In the genomic region with DNA sequence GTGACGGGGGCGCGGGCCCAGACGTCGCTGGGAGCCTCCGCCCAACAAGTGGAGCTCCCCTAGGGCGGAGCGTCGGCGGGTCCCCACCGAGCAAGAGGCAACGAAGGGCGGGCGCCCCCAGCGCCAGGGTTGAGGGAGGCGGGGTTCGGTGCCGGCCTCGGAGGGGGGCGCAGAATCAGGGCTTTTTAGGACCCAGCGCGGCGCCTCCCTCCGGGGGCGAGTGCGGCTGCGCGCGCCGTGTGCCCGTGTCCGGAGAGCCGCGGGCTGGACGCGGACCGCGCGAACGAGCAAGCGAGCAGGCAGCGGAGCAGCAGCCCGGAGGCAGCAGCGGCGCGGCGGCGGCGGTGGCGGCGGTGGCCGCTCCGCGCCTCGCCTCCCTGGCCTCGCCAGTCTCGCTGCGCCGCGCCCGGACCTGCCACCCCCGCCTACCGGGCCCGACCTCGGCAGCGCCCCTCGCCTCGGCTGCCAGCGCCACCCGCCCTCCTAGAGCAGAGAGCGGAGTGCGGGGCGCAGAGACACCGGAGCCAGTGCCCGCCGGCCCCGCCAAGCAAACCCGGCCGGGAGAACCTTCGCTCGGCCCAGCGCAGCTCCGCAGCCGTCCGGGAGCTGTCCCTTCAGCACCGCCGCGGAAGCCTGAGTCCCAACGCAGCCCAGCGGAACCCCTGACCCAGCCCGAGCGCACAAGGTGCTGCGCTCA, we compare ENCODE assay signal across 8 mouse cellular contexts. TPM values are rescaled to one million over a fixed set of nuclear protein-coding genes. Genes with fewer than 3 reads are reported as not detected.
A peak's percentile ranks its signal among the peaks of the same experiment; 100 is the strongest.
DNase-seq lines count a peak whose midpoint lies in the region; ATAC-seq and TF ChIP-seq lines count a peak whose summit lies in the region.

Gene Kcnc1 (plus strand): TSS at position 267 of the 697 bp plus-strand sequence.

- peaks cover 32% of the 10 kb centered on the region for H3K27me3 ChIP-seq in forebrain, embryonic 15.5 days
- no peaks in the 10 kb centered on the region; the same call in 1 of the 2 replicates for H3K27me3 ChIP-seq in thymus, adult 2 months (ENCODE audit: control insufficient read depth, insufficient read depth, low read length)

- peak within 1 kb of the TSS; percentile 83 for H3K27ac ChIP-seq in forebrain, embryonic 15.5 days (replicated peaks)
- peak within 1 kb of the TSS; percentile 82 for H3K27ac ChIP-seq in olfactory bulb, adult 2 months (ENCODE audit: insufficient read depth, low read depth, low read length)
- H3K27ac ChIP-seq in thymus, adult 2 months (ENCODE audit: control insufficient read depth, insufficient read depth, low read length): no peak within 1 kb of the TSS

- ATAC-seq in forebrain, embryonic 15.5 days (replicated peaks): peak; percentile 70

- peaks cover 49% of the 10 kb centered on the region for H3K4me1 ChIP-seq in forebrain, embryonic 15.5 days
- no peaks in the 10 kb centered on the region for H3K4me1 ChIP-seq in lung, adult 2 months (ENCODE audit: control insufficient read depth, insufficient read depth, low read length)
- H3K4me1 ChIP-seq in olfactory bulb, adult 2 months (ENCODE audit: control insufficient read depth, insufficient read depth, low read length): peaks cover 17% of the 10 kb centered on the region
- peaks cover 34% of the 10 kb centered on the region for H3K4me1 ChIP-seq in thymus, adult 2 months (replicated peaks; ENCODE audit: control insufficient read depth, insufficient read depth, low read length)

- peak; percentile 76 to 77 for DNase-seq in CD8-positive naive resting alpha-beta T cell, adult 2 months (ENCODE audit: low read depth in 2 of 2, low spot score in 2 of 2)
- DNase-seq in c-Kit-positive CD71-positive TER-119-positive erythroid progenitor cells, embryonic 14.5 days (ENCODE audit: low spot score): peak; percentile 14
- peak; percentile 72 to 74 for DNase-seq in heart, postnatal 36 days
- DNase-seq in layer of hippocampus, adult 18-20 months (ENCODE audit: low spot score in 2 of 2): peak; percentile 45 to 71
- peak; percentile 46 for DNase-seq in lung, adult 2 months
- peak; percentile 67 for DNase-seq in thymus, adult 2 months

- TF ChIP-seq POLR2A in lung, adult 2 months (IDR thresholded peaks at IDR 0.05; ENCODE audit: borderline replicate concordance, extremely low read depth, low read depth, low read length): no peak
- TF ChIP-seq POLR2A in olfactory bulb, adult 2 months (IDR thresholded peaks at IDR 0.05; ENCODE audit: insufficient read depth, low read depth, low read length): peak; percentile 58; the same call in 1 of the 2 replicates
- TF ChIP-seq POLR2A in thymus, adult 2 months (IDR thresholded peaks at IDR 0.05; ENCODE audit: control insufficient read depth, extremely low read depth, insufficient read depth, low read length, poor library complexity): no peak

- peak within 1 kb of the TSS; percentile 73 for H3K4me2 ChIP-seq in forebrain, embryonic 15.5 days (replicated peaks)

- H3K9me3 ChIP-seq in forebrain, embryonic 15.5 days: no peaks in the 10 kb centered on the region

- no peaks in the 10 kb centered on the region for H3K36me3 ChIP-seq in forebrain, embryonic 15.5 days
- no peaks in the 10 kb centered on the region for H3K36me3 ChIP-seq in thymus, adult 2 months (ENCODE audit: control insufficient read depth, insufficient read depth, low read length)

- H3K4me3 ChIP-seq in forebrain, embryonic 15.5 days: peak within 1 kb of the TSS; percentile 90
- no peak within 1 kb of the TSS for H3K4me3 ChIP-seq in lung, adult 2 months (replicated peaks; ENCODE audit: extremely low read depth, low read depth, low read length)
- peak within 1 kb of the TSS; percentile 64 for H3K4me3 ChIP-seq in olfactory bulb, adult 2 months (ENCODE audit: insufficient read depth, low read depth, low read length)
- H3K4me3 ChIP-seq in thymus, adult 2 months (ENCODE audit: control insufficient read depth, insufficient read depth, low read length): peak within 1 kb of the TSS; percentile 42

- H3K9ac ChIP-seq in forebrain, embryonic 15.5 days (replicated peaks): peak within 1 kb of the TSS; percentile 89

- WGBS in forebrain, embryonic 15.5 days: 0% methylated on average over 65 of the region's 93 CpGs
- WGBS in lung, adult 2 months: under 1% methylated on average over 90 of the region's 93 CpGs
- 1% methylated on average over 77 of the region's 93 CpGs for WGBS in olfactory bulb, adult 2 months
- WGBS in thymus, adult 2 months: 2% methylated on average over 84 of the region's 93 CpGs

- intact Hi-C loops in heart, postnatal 36 days (cut with DNase I): loop anchor here (10.0 kb wide), 1 partner anchor 138 kb away; no protein-coding TSS in a partner anchor

- no peak for TF ChIP-seq CTCF in lung, adult 2 months (IDR thresholded peaks at IDR 0.05; ENCODE audit: insufficient read depth, low read length)
- TF ChIP-seq CTCF in olfactory bulb, adult 2 months (IDR thresholded peaks at IDR 0.05; ENCODE audit: insufficient read depth, low read depth, low read length): no peak
- TF ChIP-seq CTCF in thymus, adult 2 months (IDR thresholded peaks at IDR 0.05; ENCODE audit: borderline replicate concordance, control insufficient read depth, extremely low read depth, insufficient read depth, low read length, poor library complexity): peak; percentile 52; the same call in 1 of the 2 replicates

RNA-seq across cellular contexts. Expression of gene Kcnc1, which starts in this region (rescaled TPM):
- polyA plus RNA-seq in forebrain, embryonic 15.5 days (2015; fragmentation: Nextera tagmentation; extraction: Ambion mirVana): 9.2 and 10.0 TPM in 2 replicates
- under 1 TPM; 0.14 to 0.17 TPM for total RNA-seq in heart, postnatal 36 days (2021)
- total RNA-seq in layer of hippocampus, adult 18-20 months (2021): 100 to 1,000 TPM; 117 to 118 TPM
- 0.32 and 0.40 TPM in 2 replicates for polyA plus RNA-seq in lung, adult 2 months (2012; rRNA removed)
- polyA plus RNA-seq in olfactory bulb, adult 2 months (2012; ENCODE audit: insufficient read depth, insufficient read length, low replicate concordance, missing spikeins): 47.6 and 146 TPM in 2 replicates
- polyA plus RNA-seq in thymus, adult 2 months (2012; rRNA removed): 1.3 and 1.6 TPM in 2 replicates

Comparison
In these comparisons a context has a peak if more than half of its experiments do, and no peak if none do; other contexts are left out.
1. RNA of gene Kcnc1 (total RNA-seq): 117 to 118 TPM in layer of hippocampus, adult 18-20 months; 0.14 to 0.17 TPM in heart, postnatal 36 days; every median in the first group is over 100 times any median in the second.
2. Peak in DNase-seq in heart, postnatal 36 days; RNA of the gene not detected or under 1 TPM.
3. Peak in DNase-seq in lung, adult 2 months; RNA of the gene not detected or under 1 TPM.
4. DNase-seq: peak in every context shown above with its lines; median percentile 76 in CD8-positive naive resting alpha-beta T cell, adult 2 months; 73 in heart, postnatal 36 days; 67 in thymus, adult 2 months; 58 in layer of hippocampus, adult 18-20 months; 46 in lung, adult 2 months; 14 in c-Kit-positive CD71-positive TER-119-positive erythroid progenitor cells, embryonic 14.5 days.